Mouse (Mus musculus): ENCODE data around the gene Slc22a15. TPM values are rescaled to one million over a fixed set of nuclear protein-coding genes. Genes with fewer than 3 reads are reported as not detected.

Slc22a15 gene
- polyA plus RNA-seq, 1 experiment, result 11.6 TPM

DNA sequence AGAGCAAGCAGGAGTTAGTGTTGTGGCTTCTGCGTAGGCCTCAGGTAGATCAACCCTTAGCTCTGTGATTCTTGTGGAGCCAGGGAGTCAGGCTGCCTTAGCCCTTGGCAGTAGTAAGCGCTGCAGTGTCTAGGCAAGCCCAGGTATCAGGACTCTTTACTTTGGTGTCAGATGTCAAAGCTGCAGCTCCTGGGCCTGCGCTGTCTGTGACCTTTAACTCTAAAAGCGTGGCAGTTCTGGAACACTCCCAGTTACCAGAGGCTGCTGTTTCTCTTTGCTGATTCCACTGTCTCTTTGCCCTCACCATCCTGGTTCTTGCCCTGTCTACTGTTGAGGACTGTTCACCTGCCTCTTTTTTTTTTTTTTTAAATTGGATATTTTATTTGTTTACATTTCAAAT is 23.0 kb upstream of the Slc22a15 start:
- WGBS, result 67% methylated on average over 4 of the region's 4 CpGs
- DNase-seq, result no peak
- TF ChIP-seq CTCF (IDR thresholded peaks at IDR 0.05; ENCODE audit: insufficient read depth, low read length), result no peak
- no peak for TF ChIP-seq POLR2A (IDR thresholded peaks at IDR 0.05; ENCODE audit: borderline replicate concordance, extremely low read depth, low read depth, low read length)
- H3K4me1 ChIP-seq (ENCODE audit: control insufficient read depth, insufficient read depth, low read length), result no peaks in the 10 kb centered on the region
- no peak overlapping the region for H3K4me3 ChIP-seq (replicated peaks; ENCODE audit: extremely low read depth, low read depth, low read length)

DNA sequence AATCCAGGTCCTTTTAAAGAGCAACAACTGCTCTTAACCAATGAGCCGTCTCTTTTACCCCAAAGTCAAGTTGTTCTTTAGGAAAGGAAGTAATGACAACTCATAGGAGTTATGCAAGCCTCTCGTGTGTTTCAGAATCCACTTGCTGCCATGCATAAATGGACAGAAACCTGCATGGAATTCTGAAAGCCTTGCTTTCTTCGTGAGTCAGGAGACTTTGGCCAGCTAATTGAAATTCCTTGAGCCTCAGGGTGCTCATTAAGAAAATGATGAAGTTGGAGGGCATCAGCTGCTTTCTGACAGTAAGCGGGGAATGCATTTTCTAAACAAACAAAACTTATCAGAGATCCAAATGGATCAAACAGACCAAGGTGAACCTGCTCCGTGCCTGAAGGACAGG is 21.0 kb upstream of the Slc22a15 start:
- TF ChIP-seq CTCF (IDR thresholded peaks at IDR 0.05; ENCODE audit: insufficient read depth, low read length) (no peak), POLR2A (IDR thresholded peaks at IDR 0.05; ENCODE audit: borderline replicate concordance, extremely low read depth, low read depth, low read length) (no peak)
- no peaks in the 10 kb centered on the region for H3K4me1 ChIP-seq (ENCODE audit: control insufficient read depth, insufficient read depth, low read length)
- WGBS, result 63% methylated on average over 5 of the region's 5 CpGs
- H3K4me3 ChIP-seq (replicated peaks; ENCODE audit: extremely low read depth, low read depth, low read length), result no peak overlapping the region
- DNase-seq, result no peak

DNA sequence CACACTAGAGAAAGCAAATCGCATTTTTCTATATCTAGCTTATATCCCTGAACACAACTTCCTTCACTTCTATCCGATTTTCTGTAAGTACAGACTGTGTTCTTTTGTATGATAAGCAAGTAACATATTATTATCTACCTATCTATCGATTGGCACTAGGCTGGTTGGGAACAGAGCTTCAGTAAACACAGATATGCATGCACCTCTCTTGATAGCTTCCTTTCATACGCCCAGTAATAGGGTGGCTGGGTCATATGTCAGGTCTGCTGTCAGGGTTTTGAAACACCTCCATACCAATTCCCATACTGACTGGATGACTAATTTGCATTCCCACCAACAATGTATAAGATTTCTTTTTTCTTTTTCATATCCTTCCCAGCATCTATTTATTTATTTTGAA is 16.2 kb upstream of the Slc22a15 start:
- 48% methylated on average over 4 of the region's 4 CpGs for WGBS
- no peak overlapping the region for H3K4me3 ChIP-seq (replicated peaks; ENCODE audit: extremely low read depth, low read depth, low read length)
- TF ChIP-seq CTCF (IDR thresholded peaks at IDR 0.05; ENCODE audit: insufficient read depth, low read length) (no peak), POLR2A (IDR thresholded peaks at IDR 0.05; ENCODE audit: borderline replicate concordance, extremely low read depth, low read depth, low read length) (no peak)
- no peak for DNase-seq
- no peaks in the 10 kb centered on the region for H3K4me1 ChIP-seq (ENCODE audit: control insufficient read depth, insufficient read depth, low read length)

DNA sequence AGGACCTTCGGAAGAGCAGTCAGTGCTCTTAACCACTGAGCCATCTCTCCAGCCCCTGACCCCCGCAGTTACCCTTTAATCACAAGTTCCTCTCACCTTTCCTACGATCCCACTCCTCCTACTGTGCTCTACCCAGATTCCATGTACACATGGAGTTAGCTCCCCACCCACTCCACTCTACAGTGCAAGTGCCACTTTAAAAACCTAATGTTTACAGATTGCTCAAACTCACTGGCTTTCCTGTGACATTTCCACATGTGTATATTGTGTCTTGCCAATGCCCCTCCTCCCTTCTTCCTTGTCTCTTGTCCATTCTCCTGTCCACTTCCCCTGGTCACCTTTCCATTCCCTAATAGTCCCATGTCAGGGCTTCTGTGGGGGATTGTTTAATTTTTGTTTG is 15.6 kb upstream of the Slc22a15 start:
- peak; percentile 20 for DNase-seq
- WGBS, result 69% methylated on average over 3 of the region's 3 CpGs
- H3K4me3 ChIP-seq (replicated peaks; ENCODE audit: extremely low read depth, low read depth, low read length), result no peak overlapping the region
- H3K4me1 ChIP-seq (ENCODE audit: control insufficient read depth, insufficient read depth, low read length), result no peaks in the 10 kb centered on the region
- TF ChIP-seq POLR2A (IDR thresholded peaks at IDR 0.05; ENCODE audit: borderline replicate concordance, extremely low read depth, low read depth, low read length) (no peak), CTCF (IDR thresholded peaks at IDR 0.05; ENCODE audit: insufficient read depth, low read length) (no peak)

DNA sequence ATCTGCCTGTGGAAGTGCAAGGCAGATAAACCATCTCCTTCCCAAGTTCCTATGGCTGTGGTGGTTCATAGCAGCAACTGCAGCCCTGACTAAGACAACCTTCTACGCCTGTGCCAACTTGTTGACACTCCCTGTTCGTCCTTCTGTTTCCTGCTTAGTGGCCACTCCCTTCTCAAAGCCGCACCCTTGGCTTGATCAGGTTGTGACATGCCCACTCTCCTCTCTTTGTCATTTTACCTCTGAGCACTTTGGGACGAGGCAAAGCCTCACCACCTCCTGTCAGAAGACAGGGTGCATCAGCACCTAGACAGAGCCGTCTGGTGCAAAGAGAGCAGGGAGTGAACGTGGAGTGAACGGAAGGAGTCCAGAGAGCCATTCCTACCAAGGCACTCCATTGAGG is 14.9 kb upstream of the Slc22a15 start:
- peak; percentile 32 for DNase-seq
- 45% methylated on average over 7 of the region's 7 CpGs for WGBS
- Histone ChIP-seq H3K4me1 (ENCODE audit: control insufficient read depth, insufficient read depth, low read length) (no peaks in the 10 kb centered on the region), H3K4me3 (replicated peaks; ENCODE audit: extremely low read depth, low read depth, low read length) (no peak overlapping the region)
- TF ChIP-seq CTCF (IDR thresholded peaks at IDR 0.05; ENCODE audit: insufficient read depth, low read length), result no peak

DNA sequence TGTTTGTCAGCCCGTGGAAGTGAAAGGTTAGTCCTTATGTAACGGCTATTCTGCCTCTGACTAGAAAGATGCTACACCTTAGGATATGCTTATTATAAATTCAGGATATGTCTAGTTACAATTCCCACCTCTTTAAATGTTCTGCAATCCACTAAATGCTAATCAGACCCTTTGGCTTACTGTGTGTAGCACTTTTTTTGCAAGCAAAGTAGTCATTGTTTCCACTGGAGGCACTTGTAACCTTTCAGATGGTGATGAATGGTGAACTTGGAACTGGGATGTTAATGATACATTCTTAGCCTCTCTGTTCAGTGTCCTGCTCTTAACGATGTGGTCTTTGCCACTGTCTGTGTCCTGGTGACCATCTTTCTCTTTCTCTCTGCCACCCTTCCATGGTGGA is 12.1 kb upstream of the Slc22a15 start:
- TF ChIP-seq POLR2A (IDR thresholded peaks at IDR 0.05; ENCODE audit: borderline replicate concordance, extremely low read depth, low read depth, low read length), result no peak
- TF ChIP-seq CTCF (IDR thresholded peaks at IDR 0.05; ENCODE audit: insufficient read depth, low read length), result no peak
- DNase-seq, result no peak
- no peak overlapping the region for H3K4me3 ChIP-seq (replicated peaks; ENCODE audit: extremely low read depth, low read depth, low read length)
- WGBS, result 66% methylated on average over 3 of the region's 3 CpGs
- H3K4me1 ChIP-seq (ENCODE audit: control insufficient read depth, insufficient read depth, low read length), result no peaks in the 10 kb centered on the region

DNA sequence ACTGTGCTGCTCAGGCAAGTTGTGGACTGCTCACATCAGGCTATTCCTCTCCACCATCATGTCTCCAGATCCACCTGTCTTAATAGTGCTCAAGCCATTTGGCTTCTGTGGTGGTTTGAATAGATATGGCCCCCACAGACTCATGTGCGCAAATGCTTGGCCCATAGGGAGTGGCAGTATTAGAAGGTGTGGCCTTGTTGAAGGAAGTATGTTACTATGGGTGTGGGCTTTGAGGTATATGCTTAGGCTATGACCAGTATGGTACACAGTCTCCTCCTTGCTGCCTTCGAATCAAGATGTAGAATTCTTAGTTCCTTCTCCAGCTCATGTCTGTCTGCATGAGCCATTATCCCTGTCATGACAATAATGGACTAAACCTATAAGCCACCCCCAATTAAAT is 9.6 kb upstream of the Slc22a15 start:
- DNase-seq, result no peak
- Histone ChIP-seq H3K4me3 (replicated peaks; ENCODE audit: extremely low read depth, low read depth, low read length) (no peak overlapping the region), H3K4me1 (ENCODE audit: control insufficient read depth, insufficient read depth, low read length) (no peaks in the 10 kb centered on the region)
- TF ChIP-seq POLR2A (IDR thresholded peaks at IDR 0.05; ENCODE audit: borderline replicate concordance, extremely low read depth, low read depth, low read length), result no peak
- no peak for TF ChIP-seq CTCF (IDR thresholded peaks at IDR 0.05; ENCODE audit: insufficient read depth, low read length)
- 98% methylated on average over 2 of the region's 2 CpGs for WGBS

DNA sequence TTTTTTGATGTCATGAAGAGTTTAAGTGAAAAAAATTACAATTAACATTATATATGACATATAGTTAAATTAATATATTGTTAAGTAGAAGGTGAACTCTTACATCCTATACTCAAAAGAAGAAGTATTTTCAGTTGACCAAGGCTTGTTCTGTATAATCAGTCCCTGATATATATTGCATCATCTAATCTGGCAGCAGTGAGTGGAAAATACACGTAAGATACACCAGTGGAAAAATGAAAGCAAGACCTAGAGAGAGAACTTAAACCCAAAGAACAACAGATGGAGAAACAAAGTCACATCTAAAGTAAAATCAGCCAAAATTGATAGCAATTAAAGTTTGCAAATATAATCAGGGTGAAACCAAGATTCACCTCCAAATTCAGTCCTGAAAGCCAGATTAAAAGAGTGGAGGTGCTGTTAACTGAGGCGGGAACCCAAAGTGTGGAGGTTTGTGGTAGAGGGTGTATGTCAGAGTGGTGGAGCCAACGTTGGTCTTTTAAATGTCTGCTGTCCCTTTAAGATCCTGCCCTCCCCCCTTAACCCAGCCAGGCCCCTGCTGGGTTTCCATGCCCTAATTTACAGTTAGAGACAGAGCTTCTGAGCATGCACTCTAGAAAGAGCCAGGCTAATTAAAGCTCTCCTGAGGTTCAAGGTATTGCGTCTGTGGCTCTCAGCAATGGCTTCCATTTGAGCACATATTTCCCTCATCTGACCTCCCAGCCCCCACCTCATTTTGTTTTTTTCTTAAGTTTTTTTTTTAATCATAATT is 5.0 kb upstream of the Slc22a15 start:
- TF ChIP-seq CTCF (IDR thresholded peaks at IDR 0.05; ENCODE audit: insufficient read depth, low read length), result no peak
- Histone ChIP-seq H3K4me1 (ENCODE audit: control insufficient read depth, insufficient read depth, low read length) (peaks cover 3% of the 10 kb centered on the region; the same call in 1 of the 2 replicates), H3K4me3 (replicated peaks; ENCODE audit: extremely low read depth, low read depth, low read length) (no peak overlapping the region)
- 64% methylated on average over 4 of the region's 4 CpGs for WGBS
- no peak for DNase-seq

DNA sequence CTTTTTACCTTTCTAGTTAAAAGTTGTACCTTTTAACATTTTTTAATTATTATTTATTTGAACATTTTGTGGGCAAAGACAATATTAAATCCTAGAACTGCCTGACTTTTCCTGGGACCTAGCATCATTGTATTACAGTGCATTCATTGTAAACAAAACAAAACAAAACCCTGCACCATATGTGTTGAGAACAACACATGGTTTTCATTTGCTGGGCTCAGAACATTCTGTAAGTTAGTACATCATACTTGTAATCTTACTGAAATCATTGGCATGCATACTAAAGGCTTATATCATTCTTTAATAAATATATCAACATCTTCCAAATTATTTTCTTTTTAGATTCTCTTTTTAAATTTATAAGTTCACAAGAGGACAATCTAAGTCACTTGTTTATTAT is 2.4 kb upstream of the Slc22a15 start:
- no peak for DNase-seq
- Histone ChIP-seq H3K4me3 (replicated peaks; ENCODE audit: extremely low read depth, low read depth, low read length) (no peak overlapping the region), H3K4me1 (ENCODE audit: control insufficient read depth, insufficient read depth, low read length) (peaks cover 3% of the 10 kb centered on the region; the same call in 1 of the 2 replicates)
- no peak for TF ChIP-seq CTCF (IDR thresholded peaks at IDR 0.05; ENCODE audit: insufficient read depth, low read length)
- no peak for TF ChIP-seq POLR2A (IDR thresholded peaks at IDR 0.05; ENCODE audit: borderline replicate concordance, extremely low read depth, low read depth, low read length)

DNA sequence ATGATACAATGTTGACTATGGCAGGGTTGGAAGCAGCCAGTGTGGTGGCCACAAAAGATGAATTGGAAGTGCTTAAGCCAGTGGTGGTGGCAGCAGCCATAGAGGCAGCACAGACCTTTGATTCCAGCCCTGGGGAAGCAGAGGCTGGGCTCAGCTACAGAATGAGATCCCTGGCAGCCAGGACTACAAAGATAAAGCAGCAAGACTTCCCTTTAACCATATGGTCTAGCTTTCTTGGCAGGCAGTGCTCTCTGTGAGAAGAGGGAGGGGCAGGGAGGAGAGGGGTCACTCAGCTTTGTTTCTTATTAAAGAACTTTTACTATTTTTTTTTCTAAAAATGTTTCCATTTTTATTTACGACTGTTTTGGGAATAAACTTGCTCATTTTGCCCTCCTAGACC is 1.4 kb upstream of the Slc22a15 start:
- 59% methylated on average over 1 of the region's 1 CpGs for WGBS
- no peak overlapping the region for H3K4me3 ChIP-seq (replicated peaks; ENCODE audit: extremely low read depth, low read depth, low read length)
- DNase-seq, result no peak
- no peak for TF ChIP-seq POLR2A (IDR thresholded peaks at IDR 0.05; ENCODE audit: borderline replicate concordance, extremely low read depth, low read depth, low read length)
- TF ChIP-seq CTCF (IDR thresholded peaks at IDR 0.05; ENCODE audit: insufficient read depth, low read length), result no peak
- H3K4me1 ChIP-seq (ENCODE audit: control insufficient read depth, insufficient read depth, low read length), result peaks cover 3% of the 10 kb centered on the region; the same call in 1 of the 2 replicates
